Mouse (Mus musculus): ENCODE measurements at regions not wholly inside any gene's neighbourhood (a gene's known extent, or its start where the extent isn't known, plus 50 kb on each side); places are given as distances from the start of the nearest gene placed in this dataset.

- no peak for TF ChIP-seq CTCF (IDR thresholded peaks at IDR 0.05; ENCODE audit: low read depth, low read length)
- no peak for TF ChIP-seq GATA1 (IDR thresholded peaks at IDR 0.05; ENCODE audit: borderline replicate concordance, low read length)
Observed at GRCm38 (mm10) chr4:3416670-3417069, 231.5 kb upstream of the Vmn1r3 start.

Measured in G1E (cell line).